In the genomic region with DNA sequence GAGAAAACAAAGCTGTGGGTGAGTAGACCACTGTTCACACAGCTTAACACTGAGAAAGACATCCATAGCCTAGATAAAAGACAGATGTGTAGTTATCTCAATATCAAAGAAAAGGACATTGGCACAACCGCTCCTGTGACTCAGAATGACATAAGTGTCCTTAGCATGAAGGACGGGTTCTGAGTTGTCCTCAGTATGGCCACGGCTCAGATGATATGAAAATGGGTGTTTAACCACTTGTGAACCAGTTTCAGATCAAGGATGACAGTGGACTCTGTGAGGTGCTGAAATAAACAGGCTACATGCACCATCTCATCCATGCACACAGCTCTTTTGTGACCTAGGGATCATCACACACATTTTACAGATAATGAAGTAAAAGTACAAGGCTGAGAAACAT, we compare ENCODE assay signal across 26 mouse cellular contexts. TPM values are rescaled to one million over a fixed set of nuclear protein-coding genes. Genes with fewer than 3 reads are reported as not detected.
A peak's percentile ranks its signal among the peaks of the same experiment; 100 is the strongest.
DNase-seq lines count a peak whose midpoint lies in the region; ATAC-seq lines count a peak whose summit lies in the region.
"Had no signal": no experiment of that assay in that cellular context is flagged by ENCODE, and none has a peak within 500 bp of the region (broad histone marks: within the 10 kb centered on the region; RNA-seq: fewer than 3 reads in every experiment).

No protein-coding gene starts in this region.

- no peak for ATAC-seq in forebrain, embryonic 11.5 days (replicated peaks; ENCODE audit: low FRiP score)
- ATAC-seq in forebrain, embryonic 14.5 days = no peak
- ATAC-seq: CD4-positive, CD25-positive, alpha-beta regulatory T cell, adult 4 months; forebrain, embryonic 16.5 days; intestine, postnatal 0 days had no signal

- H3K27ac ChIP-seq in forebrain, embryonic 11.5 days (ENCODE audit: low read depth, low read length) = no peak overlapping the region
- H3K27ac ChIP-seq in forebrain, embryonic 14.5 days (ENCODE audit: low read depth, low read length) = no peak overlapping the region
- H3K27ac ChIP-seq: embryonic facial prominence, embryonic 12.5 days; embryonic facial prominence, embryonic 15.5 days; forebrain, embryonic 12.5 days; heart, embryonic 10.5 days; heart, embryonic 13.5 days; hindbrain, embryonic 14.5 days had no signal

- no peaks in the 10 kb centered on the region for H3K36me3 ChIP-seq in forebrain, embryonic 11.5 days (ENCODE audit: control insufficient read depth, insufficient read depth, low read length)
- H3K36me3 ChIP-seq in forebrain, embryonic 14.5 days (ENCODE audit: control insufficient read depth, insufficient read depth, low read length) = no peaks in the 10 kb centered on the region
- H3K36me3 ChIP-seq: embryonic facial prominence, embryonic 12.5 days; embryonic facial prominence, embryonic 15.5 days; forebrain, embryonic 12.5 days; heart, embryonic 10.5 days; heart, embryonic 13.5 days had no signal

- H3K4me3 ChIP-seq in forebrain, embryonic 11.5 days (ENCODE audit: low read depth, low read length) = no peak overlapping the region
- no peak overlapping the region for H3K4me3 ChIP-seq in forebrain, embryonic 14.5 days (ENCODE audit: low read depth, low read length)
- H3K4me3 ChIP-seq: embryonic facial prominence, embryonic 12.5 days; embryonic facial prominence, embryonic 15.5 days; forebrain, embryonic 12.5 days; heart, embryonic 10.5 days; heart, embryonic 13.5 days had no signal

- H3K4me2 ChIP-seq in forebrain, embryonic 11.5 days (ENCODE audit: low read depth, low read length, severe bottlenecking) = no peak overlapping the region
- H3K4me2 ChIP-seq in forebrain, embryonic 14.5 days (ENCODE audit: low read length) = no peak overlapping the region
- H3K4me2 ChIP-seq: embryonic facial prominence, embryonic 12.5 days; embryonic facial prominence, embryonic 15.5 days; forebrain, embryonic 12.5 days; heart, embryonic 13.5 days; hindbrain, embryonic 14.5 days had no signal

- H3K9me3 ChIP-seq in forebrain, embryonic 11.5 days (ENCODE audit: control insufficient read depth, low read length) = no peaks in the 10 kb centered on the region
- H3K9me3 ChIP-seq in forebrain, embryonic 14.5 days (replicated peaks; ENCODE audit: control insufficient read depth, low read length) = no peaks in the 10 kb centered on the region
- H3K9me3 ChIP-seq: embryonic facial prominence, embryonic 12.5 days; embryonic facial prominence, embryonic 15.5 days; forebrain, embryonic 12.5 days; heart, embryonic 10.5 days; heart, embryonic 13.5 days had no signal

- WGBS in forebrain, embryonic 11.5 days = 82% methylated on average over 3 of the region's 3 CpGs
- WGBS in forebrain, embryonic 14.5 days = 86% methylated on average over 3 of the region's 3 CpGs

- no peaks in the 10 kb centered on the region for H3K27me3 ChIP-seq in forebrain, embryonic 11.5 days (ENCODE audit: control insufficient read depth, insufficient read depth, low read length)
- H3K27me3 ChIP-seq in forebrain, embryonic 14.5 days (replicated peaks; ENCODE audit: control insufficient read depth, insufficient read depth, low read length) = no peaks in the 10 kb centered on the region
- H3K27me3 ChIP-seq: embryonic facial prominence, embryonic 12.5 days; embryonic facial prominence, embryonic 15.5 days; forebrain, embryonic 12.5 days; heart, embryonic 13.5 days had no signal

- H3K9ac ChIP-seq in forebrain, embryonic 11.5 days (ENCODE audit: low read length) = no peak overlapping the region
- no peak overlapping the region for H3K9ac ChIP-seq in forebrain, embryonic 14.5 days (ENCODE audit: low read length)
- H3K9ac ChIP-seq: embryonic facial prominence, embryonic 12.5 days; embryonic facial prominence, embryonic 15.5 days; forebrain, embryonic 12.5 days; heart, embryonic 13.5 days; hindbrain, embryonic 14.5 days had no signal

- no peaks in the 10 kb centered on the region for H3K4me1 ChIP-seq in forebrain, embryonic 11.5 days (replicated peaks; ENCODE audit: control insufficient read depth, insufficient read depth, low read length)
- H3K4me1 ChIP-seq in forebrain, embryonic 14.5 days (ENCODE audit: control insufficient read depth, insufficient read depth, low read length) = no peaks in the 10 kb centered on the region; the same call in none of the 2 replicates
- H3K4me1 ChIP-seq: embryonic facial prominence, embryonic 12.5 days; embryonic facial prominence, embryonic 15.5 days; forebrain, embryonic 12.5 days; heart, embryonic 10.5 days; heart, embryonic 13.5 days had no signal

- DNase-seq in forebrain, embryonic 11.5 days (ENCODE audit: low spot score) = peak; percentile 4
- DNase-seq in forebrain, embryonic 14.5 days (ENCODE audit: low spot score) = no peak
- DNase-seq in 416B (ENCODE audit: low read depth) = peak; percentile 4
- DNase-seq in adrenal gland, adult 8-10 months = peak; percentile 42
- DNase-seq in adrenal gland, postnatal 25 days = peak; percentile 15
- DNase-seq in neural tube, embryonic 10.5 days (ENCODE audit: extremely low spot score, low spot score) = no peak
- no peak for DNase-seq in right cerebral cortex, postnatal 25 days
- DNase-seq: cerebellum, adult 18-20 months; cerebellum, adult 9-10 months; cerebellum, postnatal 14 days; gastrocnemius, postnatal 10 days; gastrocnemius, postnatal 36 days; heart, postnatal 14 days; heart, postnatal 4 days; kidney, adult 2 months had no signal

RNA-seq across cellular contexts. Expression of gene Arnt2, which starts 22.1 kb away (rescaled TPM):
- polyA plus RNA-seq in forebrain, embryonic 11.5 days (2014; fragmentation: Nextera tagmentation; extraction: Ambion mirVana) = 40.9 and 43.0 TPM in 2 replicates
- polyA plus RNA-seq in forebrain, embryonic 14.5 days (2014; fragmentation: Nextera tagmentation; extraction: Ambion mirVana) = 51.4 and 59.3 TPM in 2 replicates
- total RNA-seq in adrenal gland, adult 8-10 months (2022) = 10 to 100 TPM; 41.3 to 62.9 (median 50.8) TPM
- 32.9 and 41.3 TPM in 2 replicates for total RNA-seq in adrenal gland, postnatal 25 days (2021)
- total RNA-seq: granulocyte monocyte progenitor cell, adult 5-6 weeks; MEL had no signal

Comparison
In these comparisons a context has a peak if more than half of its experiments do, and no peak if none do; other contexts are left out.
1. DNase-seq: peak in forebrain, embryonic 11.5 days (single experiment), 416B (single experiment), adrenal gland, adult 8-10 months (single experiment) and adrenal gland, postnatal 25 days (single experiment); none in forebrain, embryonic 14.5 days (single experiment), neural tube, embryonic 10.5 days (single experiment) and right cerebral cortex, postnatal 25 days (single experiment).